Mouse (Mus musculus) heart, embryonic 15.5 days (tissue): ENCODE results near the gene Chaf1a. TPM values are rescaled to one million over a fixed set of nuclear protein-coding genes. Genes with fewer than 3 reads are reported as not detected.

Experiments used
- ATAC-seq: fragments of 200-750 bp; cut with Nextera tagmentation; replicated peaks from 2 replicates; pipeline ENCODE4 v1.8.0; 2017; ENCODE audit warnings: low read depth, moderate TSS enrichment; ENCODE audit not compliant: insufficient number of reproducible peaks, insufficient read depth, low FRiP score
- H3K27ac ChIP-seq: fragments of 300-500 bp; sonication (generic); 2 replicates; pipeline ENCODE4 v1.5.1; 2015; ENCODE audit warnings: mild to moderate bottlenecking, inconsistent platforms
- H3K27me3 ChIP-seq: fragments of 300-500 bp; sonication (generic); 2 replicates; pipeline ENCODE4 v1.6.1; 2015; ENCODE audit warnings: inconsistent platforms
- H3K36me3 ChIP-seq: fragments of 300-500 bp; sonication (generic); 2 replicates; pipeline ENCODE4 v1.6.1; 2015; ENCODE audit warnings: mild to moderate bottlenecking, inconsistent platforms
- H3K4me1 ChIP-seq: fragments of 300-500 bp; sonication (generic); replicated peaks from 2 replicates; pipeline ENCODE4 v1.6.1; 2015; ENCODE audit warnings: inconsistent platforms
- H3K4me2 ChIP-seq: fragments of 300-500 bp; sonication (generic); 2 replicates; pipeline ENCODE4 v1.6.1; 2015; ENCODE audit warnings: inconsistent platforms, mild to moderate bottlenecking, moderate library complexity
- H3K4me3 ChIP-seq: fragments of 300-500 bp; sonication (generic); 2 replicates; pipeline ENCODE4 v1.5.1; 2015; ENCODE audit warnings: mild to moderate bottlenecking, inconsistent platforms
- H3K9ac ChIP-seq: fragments of 300-500 bp; sonication (generic); 2 replicates; pipeline ENCODE4 v1.6.1; 2015; ENCODE audit warnings: mild to moderate bottlenecking, inconsistent platforms
- H3K9me3 ChIP-seq: fragments of 300-500 bp; sonication (generic); replicated peaks from 2 replicates; pipeline ENCODE4 v1.6.1; 2016; ENCODE audit warnings: inconsistent platforms
- WGBS: fragments of 180-500 bp; shearing (Covaris S2); methylation state at CpG from one replicate; pipeline ENCODE4 v1.1.7; 2015; ENCODE audit warnings: mixed read lengths; 5-methylcytosine and 5-hydroxymethylcytosine counted together
- polyA plus RNA-seq: library from polyadenylated mRNA; unstranded; fragments of >200 nt; fragmentation: Nextera tagmentation; extraction: Ambion mirVana; gene quantifications from 2 replicates; pipeline ENCODE4 v1.2.1, GENCODE M21; 2015

Chaf1a gene
- polyA plus RNA-seq, 1 experiment from 2014 or later: 10.1 TPM

DNA sequence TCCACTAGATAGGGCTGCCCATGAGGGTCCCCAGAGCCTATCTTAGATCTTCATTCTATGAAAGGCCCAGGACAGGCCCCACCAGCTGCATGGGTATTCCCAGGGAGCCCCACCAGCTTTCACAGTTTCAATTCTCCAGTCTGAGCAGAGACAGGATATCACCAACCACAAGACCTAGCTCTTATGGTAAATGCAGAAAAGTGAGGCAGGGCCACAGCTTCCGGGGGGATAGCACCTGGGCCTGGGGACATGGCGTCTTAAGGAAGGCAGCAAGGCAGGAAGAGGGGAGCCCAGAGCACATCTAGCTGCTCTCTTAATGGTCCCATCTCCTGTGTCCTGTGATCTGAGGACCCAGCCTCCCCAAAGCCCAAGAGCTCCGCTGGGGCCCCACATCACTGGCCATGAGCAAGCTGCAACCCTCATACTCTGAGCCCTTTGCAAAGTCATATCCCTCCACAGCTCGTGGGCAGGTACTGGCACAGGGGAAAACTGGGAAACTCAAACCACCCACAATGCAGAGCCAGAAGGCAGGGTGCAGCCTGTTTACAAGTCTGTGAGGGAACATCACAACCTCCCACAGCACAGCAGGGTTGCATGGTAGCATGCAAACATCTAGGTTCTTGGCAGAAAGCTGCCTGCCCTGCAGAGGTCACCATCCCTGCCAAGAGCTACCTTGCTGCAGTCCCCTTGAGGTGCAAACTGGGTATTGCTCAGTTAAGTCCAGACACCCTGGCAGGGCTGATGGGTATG is 18.9 kb upstream of the Chaf1a start:
- H3K4me2 ChIP-seq: no peak overlapping the region
- no peak for ATAC-seq
- H3K4me1 ChIP-seq: peaks cover 62% of the 10 kb centered on the region
- no peak overlapping the region; the same call in 1 of the 2 replicates for H3K27ac ChIP-seq
- 82% methylated on average over 4 of the region's 4 CpGs for WGBS
- peaks cover 36% of the 10 kb centered on the region for H3K36me3 ChIP-seq
- H3K4me3 ChIP-seq: no peak overlapping the region
- H3K9ac ChIP-seq: no peak overlapping the region
- H3K27me3 ChIP-seq: no peaks in the 10 kb centered on the region
- no peaks in the 10 kb centered on the region for H3K9me3 ChIP-seq

DNA sequence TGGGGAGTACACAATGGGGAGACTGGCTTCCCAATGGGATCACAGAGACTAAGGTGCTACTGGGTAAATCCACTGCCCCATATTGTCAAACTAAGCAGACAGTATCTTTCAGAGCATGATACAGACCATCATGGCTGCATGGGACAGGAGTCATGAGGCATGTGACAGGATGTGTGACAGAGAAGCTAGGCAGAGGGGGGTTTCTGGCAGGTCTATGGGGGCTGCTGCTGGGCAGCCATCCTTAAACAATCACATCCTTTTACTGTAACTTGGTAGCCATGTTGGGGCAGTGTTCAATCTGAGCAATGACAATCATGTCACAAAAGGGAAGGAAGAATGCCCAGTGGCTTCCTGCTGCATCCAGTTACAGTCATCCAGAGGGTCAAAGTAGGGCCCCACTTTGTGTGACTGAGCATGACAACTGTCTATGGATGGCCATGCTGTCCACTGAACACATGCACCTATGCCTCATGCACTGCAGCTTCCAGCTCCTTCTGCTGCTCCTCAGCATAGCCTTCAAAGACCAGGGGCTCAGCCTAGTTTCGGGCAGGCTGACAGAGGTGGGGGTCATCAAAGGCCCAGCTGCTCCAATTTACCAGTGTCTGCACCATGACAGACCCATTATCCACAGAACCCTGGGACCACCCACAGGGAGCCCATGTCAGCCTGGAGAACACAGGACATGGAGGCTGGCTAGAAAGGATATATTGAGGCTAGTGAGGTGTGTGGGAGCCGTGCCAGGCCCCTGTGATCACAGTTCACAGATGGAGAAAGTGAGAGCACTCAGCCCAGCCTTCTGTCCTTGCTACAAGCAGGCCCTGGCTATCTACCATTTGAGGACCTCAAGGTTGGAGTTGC is 17.9 kb upstream of the Chaf1a start:
- H3K9me3 ChIP-seq: no peaks in the 10 kb centered on the region
- H3K4me1 ChIP-seq: peaks cover 72% of the 10 kb centered on the region
- 87% methylated on average over 2 of the region's 2 CpGs for WGBS
- no peaks in the 10 kb centered on the region for H3K27me3 ChIP-seq
- H3K9ac ChIP-seq: no peak overlapping the region
- H3K4me2 ChIP-seq: no peak overlapping the region
- H3K36me3 ChIP-seq: peaks cover 26% of the 10 kb centered on the region
- no peak overlapping the region for H3K27ac ChIP-seq
- no peak overlapping the region for H3K4me3 ChIP-seq
- ATAC-seq: no peak

DNA sequence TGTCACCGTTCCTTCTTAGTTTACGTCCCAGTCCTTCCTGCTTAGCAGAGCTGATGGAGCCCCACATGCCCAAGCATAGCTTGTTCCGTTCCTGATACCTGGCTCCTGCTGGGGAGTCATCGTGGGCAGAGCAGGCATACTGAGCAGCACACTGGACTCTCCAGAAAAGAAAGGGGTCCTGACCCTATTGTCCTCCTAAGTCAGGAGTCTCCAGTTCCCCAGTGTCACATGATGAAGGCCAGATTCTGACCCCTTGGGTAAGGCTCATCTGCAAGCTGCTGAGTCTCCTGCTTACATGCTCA is 17.3 kb upstream of the Chaf1a start:
- no peak for ATAC-seq
- Histone ChIP-seq H3K9me3 (no peaks in the 10 kb centered on the region), H3K27ac (no peak overlapping the region), H3K4me2 (no peak overlapping the region), H3K27me3 (no peaks in the 10 kb centered on the region), H3K9ac (no peak overlapping the region), H3K4me1 (peaks cover 78% of the 10 kb centered on the region), H3K36me3 (peaks cover 20% of the 10 kb centered on the region), H3K4me3 (no peak overlapping the region)
- 76% methylated on average over 4 of the region's 4 CpGs for WGBS

DNA sequence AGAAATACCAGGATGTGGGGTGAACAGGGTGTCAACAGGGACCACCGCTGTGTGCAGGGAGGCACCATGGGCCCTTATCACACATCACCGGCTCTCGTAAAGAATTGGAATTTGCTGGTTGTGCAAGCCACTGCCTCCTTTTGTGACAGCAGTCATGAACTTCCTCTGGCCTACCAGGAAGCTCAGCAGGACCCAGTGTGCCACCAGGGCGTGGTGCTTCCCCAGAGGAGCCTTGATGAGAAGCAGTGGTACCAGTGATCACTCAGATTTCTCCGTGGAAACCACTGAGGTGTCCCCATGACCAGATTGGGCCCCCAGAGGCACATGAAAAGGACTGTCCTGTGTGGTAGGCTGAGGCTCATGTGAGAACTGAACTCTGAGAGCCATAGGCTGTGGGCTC is 16.9 kb upstream of the Chaf1a start:
- 44% methylated on average over 5 of the region's 5 CpGs for WGBS
- H3K4me2 ChIP-seq: no peak overlapping the region
- no peak overlapping the region for H3K4me3 ChIP-seq
- no peak overlapping the region for H3K9ac ChIP-seq
- no peak for ATAC-seq
- peaks cover 81% of the 10 kb centered on the region for H3K4me1 ChIP-seq
- peak overlapping the region; percentile 15; the same call in 1 of the 2 replicates for H3K27ac ChIP-seq
- H3K27me3 ChIP-seq: no peaks in the 10 kb centered on the region
- no peaks in the 10 kb centered on the region for H3K9me3 ChIP-seq
- H3K36me3 ChIP-seq: peaks cover 16% of the 10 kb centered on the region

DNA sequence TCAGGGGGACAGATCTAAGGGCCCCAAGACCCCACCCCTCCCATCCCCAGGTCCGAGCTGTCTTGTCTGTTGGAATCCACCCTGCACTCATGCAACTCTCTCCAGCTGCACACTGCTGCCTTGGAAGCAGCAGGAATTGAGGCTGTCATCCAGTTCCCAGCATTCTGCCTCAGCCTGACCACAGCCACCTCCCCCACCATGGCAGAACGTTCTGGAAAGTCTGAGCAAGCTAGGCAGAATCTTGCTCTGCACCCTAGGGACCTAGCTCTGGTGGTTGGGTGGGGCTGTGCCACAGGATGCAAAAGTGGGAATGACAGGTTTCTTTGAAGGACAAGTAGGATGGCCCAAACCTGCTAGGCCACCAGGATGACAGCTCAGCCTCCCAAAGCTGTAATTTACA is 15.8 kb upstream of the Chaf1a start:
- Histone ChIP-seq H3K27me3 (no peaks in the 10 kb centered on the region), H3K9ac (no peak overlapping the region; the same call in 1 of the 2 replicates), H3K4me2 (no peak overlapping the region), H3K4me3 (no peak overlapping the region), H3K4me1 (peaks cover 80% of the 10 kb centered on the region), H3K9me3 (no peaks in the 10 kb centered on the region), H3K27ac (no peak overlapping the region), H3K36me3 (peaks cover 8% of the 10 kb centered on the region; the same call in 1 of the 2 replicates)
- 42% methylated on average over 2 of the region's 2 CpGs for WGBS
- ATAC-seq: no peak

DNA sequence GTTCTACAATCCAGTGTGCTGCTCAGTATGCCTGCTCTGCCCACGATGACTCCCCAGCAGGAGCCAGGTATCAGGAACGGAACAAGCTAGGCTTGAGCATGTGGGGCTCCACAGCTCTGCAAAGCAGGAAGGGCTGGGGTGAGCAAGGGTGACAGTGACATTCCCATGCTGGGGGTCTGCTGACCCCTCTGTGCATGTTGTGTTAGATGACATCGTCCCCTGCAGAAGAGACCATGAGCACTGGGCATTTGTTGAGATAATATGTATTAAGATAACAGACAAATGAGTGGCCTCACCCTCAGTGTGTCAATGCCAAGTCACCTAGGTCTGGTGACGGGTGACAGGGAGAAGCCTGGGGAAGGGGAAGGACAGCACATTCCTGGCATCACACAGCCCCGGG is 15.3 kb upstream of the Chaf1a start:
- Histone ChIP-seq H3K4me2 (no peak overlapping the region), H3K27ac (no peak overlapping the region), H3K4me1 (peaks cover 80% of the 10 kb centered on the region), H3K27me3 (no peaks in the 10 kb centered on the region), H3K9me3 (no peaks in the 10 kb centered on the region), H3K4me3 (no peak overlapping the region), H3K36me3 (peaks cover 4% of the 10 kb centered on the region; the same call in 1 of the 2 replicates), H3K9ac (no peak overlapping the region)
- 34% methylated on average over 5 of the region's 5 CpGs for WGBS
- ATAC-seq: no peak

DNA sequence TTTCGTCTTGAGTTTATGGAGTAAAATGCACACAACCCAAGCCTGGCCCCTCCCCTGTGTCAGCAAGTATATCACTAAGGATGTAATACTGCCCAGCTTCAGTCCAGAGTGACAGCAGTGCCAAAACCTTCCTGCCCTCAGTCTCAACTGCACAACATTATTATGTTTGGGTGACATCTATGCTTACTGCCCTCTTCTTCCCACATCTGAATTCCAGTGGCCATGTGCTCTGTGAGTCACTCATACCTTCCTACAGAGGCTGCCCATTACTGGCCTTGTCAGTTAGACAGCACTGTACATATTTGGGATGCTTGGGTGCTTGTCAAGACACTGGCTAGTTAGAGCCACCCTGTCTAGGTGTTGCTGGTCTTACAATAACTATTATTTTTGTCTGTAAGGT is 13.9 kb upstream of the Chaf1a start:
- 0 out of 2 replicates have a peak overlapping the region, but pooled peaks have one; percentile 1 for H3K9ac ChIP-seq
- H3K4me3 ChIP-seq: no peak overlapping the region
- H3K4me1 ChIP-seq: peaks cover 82% of the 10 kb centered on the region
- WGBS: 39% methylated on average over 1 of the region's 1 CpGs
- no peaks in the 10 kb centered on the region for H3K27me3 ChIP-seq
- H3K36me3 ChIP-seq: peaks cover 4% of the 10 kb centered on the region; the same call in 1 of the 2 replicates
- no peak for ATAC-seq
- H3K9me3 ChIP-seq: no peaks in the 10 kb centered on the region
- peak overlapping the region; percentile 39 for H3K27ac ChIP-seq
- no peak overlapping the region for H3K4me2 ChIP-seq

DNA sequence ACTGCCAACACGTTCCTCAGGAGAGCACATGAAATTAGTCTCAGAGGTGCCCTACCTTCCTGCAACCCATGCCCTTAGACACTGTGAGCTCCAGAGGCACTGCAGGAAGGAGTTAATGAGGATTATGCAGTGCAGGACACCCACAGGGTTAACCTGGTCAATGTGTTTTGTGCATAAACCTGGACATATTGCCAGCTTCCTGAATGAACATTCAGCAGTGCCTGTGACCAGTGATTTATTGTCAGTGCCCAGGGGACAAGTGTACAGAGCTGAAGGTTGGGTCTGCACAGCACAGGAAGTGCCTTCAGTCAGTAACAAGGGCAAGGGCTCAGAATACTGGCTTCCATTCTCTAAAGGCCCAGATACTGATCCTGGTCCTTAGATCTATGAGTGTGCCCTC is 13.4 kb upstream of the Chaf1a start:
- Histone ChIP-seq H3K9ac (0 out of 2 replicates have a peak overlapping the region, but pooled peaks have one; percentile 1), H3K4me3 (no peak overlapping the region), H3K4me1 (peaks cover 81% of the 10 kb centered on the region), H3K4me2 (no peak overlapping the region), H3K27ac (peak overlapping the region; percentile 39), H3K9me3 (no peaks in the 10 kb centered on the region), H3K36me3 (peaks cover 4% of the 10 kb centered on the region; the same call in 1 of the 2 replicates), H3K27me3 (no peaks in the 10 kb centered on the region)
- 51% methylated on average over 1 of the region's 1 CpGs for WGBS
- ATAC-seq: no peak

DNA sequence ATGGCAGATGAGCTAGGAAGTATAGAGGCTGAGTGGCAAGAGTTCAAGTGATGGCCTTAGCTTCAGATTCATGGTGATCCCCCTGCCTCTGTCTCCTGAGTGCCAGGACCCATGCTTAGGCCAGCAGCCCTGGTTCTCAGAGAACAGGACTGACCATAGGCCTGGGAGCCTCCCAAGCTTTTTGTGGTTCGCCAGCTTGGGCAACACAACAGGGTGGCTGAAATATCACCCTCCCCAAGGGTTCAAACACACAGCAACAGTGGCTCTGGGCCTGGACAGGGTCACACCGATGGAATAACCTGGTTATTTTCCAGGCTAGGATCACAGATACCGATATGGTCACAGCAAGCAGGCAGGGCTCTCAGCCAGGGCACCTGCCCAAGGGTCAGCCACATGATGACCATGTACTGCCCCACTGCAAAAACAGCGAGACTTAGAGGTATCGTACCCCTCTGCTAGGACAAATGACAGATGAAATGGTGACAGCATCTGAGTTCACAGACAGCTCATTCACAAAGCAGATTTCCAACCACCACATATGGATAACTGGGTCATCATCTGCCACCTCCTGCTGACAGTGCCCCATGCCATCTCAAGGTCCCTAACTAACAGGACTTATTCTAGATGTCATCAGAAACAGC is 12.3 kb upstream of the Chaf1a start:
- Histone ChIP-seq H3K27ac (no peak overlapping the region), H3K9ac (no peak overlapping the region), H3K9me3 (no peaks in the 10 kb centered on the region), H3K4me2 (no peak overlapping the region), H3K4me3 (no peak overlapping the region), H3K36me3 (peaks cover 4% of the 10 kb centered on the region; the same call in 1 of the 2 replicates), H3K27me3 (no peaks in the 10 kb centered on the region), H3K4me1 (peaks cover 80% of the 10 kb centered on the region)
- no peak for ATAC-seq
- WGBS: 86% methylated on average over 5 of the region's 5 CpGs

DNA sequence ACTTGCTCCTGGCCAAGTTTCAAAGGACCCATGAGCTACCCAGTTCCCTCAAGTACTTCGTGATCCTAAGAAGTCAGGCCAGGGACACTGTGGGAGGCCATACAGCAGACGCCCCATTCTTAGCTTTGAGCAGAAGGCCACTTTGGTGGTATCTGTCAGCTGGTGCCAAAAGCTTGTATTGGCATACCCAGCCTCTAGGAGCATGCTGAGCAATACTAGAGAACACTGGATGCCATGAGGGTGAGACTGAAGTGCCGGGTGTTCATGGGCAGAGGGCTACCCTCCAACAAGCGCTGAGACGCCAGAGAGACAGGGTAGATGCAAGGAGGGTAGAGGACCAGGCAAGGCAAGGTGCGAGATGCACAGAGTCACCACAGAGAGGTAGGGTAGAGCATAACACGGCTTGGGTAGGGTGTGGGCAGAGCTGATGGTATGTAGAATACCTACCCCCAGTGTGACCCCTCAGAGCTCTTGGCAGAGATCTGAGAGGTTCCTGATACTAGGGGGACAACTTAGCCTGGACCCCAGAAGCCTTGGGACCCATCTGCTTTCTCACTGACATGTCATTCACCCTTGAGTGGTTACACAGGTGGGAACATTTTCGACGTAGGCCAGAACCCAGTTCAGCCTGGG is 9.9 kb upstream of the Chaf1a start:
- no peak overlapping the region for H3K4me3 ChIP-seq
- H3K9ac ChIP-seq: no peak overlapping the region
- peaks cover 74% of the 10 kb centered on the region for H3K4me1 ChIP-seq
- no peak for ATAC-seq
- H3K9me3 ChIP-seq: no peaks in the 10 kb centered on the region
- WGBS: 79% methylated on average over 9 of the region's 9 CpGs
- 0 out of 2 replicates have a peak overlapping the region, but pooled peaks have one; percentile 40 for H3K27ac ChIP-seq
- H3K4me2 ChIP-seq: no peak overlapping the region
- no peaks in the 10 kb centered on the region for H3K27me3 ChIP-seq
- H3K36me3 ChIP-seq: peaks cover 17% of the 10 kb centered on the region; the same call in 1 of the 2 replicates

DNA sequence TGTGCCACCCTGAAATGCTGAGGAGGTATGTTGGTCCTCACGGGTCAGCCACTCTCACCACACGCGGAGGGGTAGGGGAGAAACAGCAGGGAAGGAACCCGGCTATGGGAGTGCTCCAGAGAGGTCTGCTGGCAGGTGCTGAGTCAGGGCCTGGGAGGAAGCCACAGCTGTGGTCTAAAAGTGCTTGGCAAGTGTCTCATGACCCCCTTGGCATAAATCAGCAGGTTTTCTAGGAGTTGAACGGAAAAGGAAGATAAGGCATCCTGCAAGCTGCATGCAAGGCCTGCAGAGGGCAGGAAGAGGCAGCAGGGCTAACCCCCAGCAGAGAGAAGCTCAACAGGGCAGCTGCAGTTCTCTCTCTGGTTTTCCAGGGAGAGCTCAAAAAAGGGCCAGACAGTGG is 9.3 kb upstream of the Chaf1a start:
- Histone ChIP-seq H3K9me3 (no peaks in the 10 kb centered on the region), H3K27ac (peak overlapping the region; percentile 40), H3K36me3 (peaks cover 17% of the 10 kb centered on the region; the same call in 1 of the 2 replicates), H3K9ac (no peak overlapping the region), H3K4me1 (peaks cover 74% of the 10 kb centered on the region), H3K4me2 (no peak overlapping the region), H3K4me3 (no peak overlapping the region), H3K27me3 (no peaks in the 10 kb centered on the region)
- ATAC-seq: peak; percentile 17; the same call in 1 of the 2 replicates
- 31% methylated on average over 5 of the region's 5 CpGs for WGBS
